Comparison of ENCODE assay signal across 17 mouse cellular contexts in the genomic region with DNA sequence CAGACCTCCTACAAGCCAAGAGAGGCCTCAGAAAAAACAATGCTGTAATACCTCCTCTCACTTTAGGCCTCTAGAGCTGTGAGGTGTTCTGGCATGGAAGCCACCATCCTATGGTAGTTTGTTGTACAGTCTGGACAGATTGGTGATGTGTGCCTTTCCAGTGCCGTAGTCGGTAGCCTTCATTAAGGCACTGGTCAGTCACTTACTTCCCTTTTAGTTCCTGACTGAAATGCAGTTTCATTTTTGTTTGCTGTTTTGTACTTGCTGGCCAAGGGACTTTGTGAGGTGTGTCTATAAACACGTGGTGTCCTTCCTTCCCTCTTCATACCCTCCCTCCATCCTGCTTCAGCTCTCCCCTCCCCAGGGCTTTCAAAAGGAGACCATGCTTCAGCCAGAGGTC.
"Had no signal": no experiment of that assay in that cellular context is flagged by ENCODE, and none has a peak within 500 bp of the region (broad histone marks: within the 10 kb centered on the region; RNA-seq: fewer than 3 reads in every experiment).

No protein-coding gene starts in this region.

- H3K4me3 ChIP-seq: intestine, embryonic 15.5 days; left cerebral cortex, adult 2 months; limb, embryonic 10.5 days; liver, embryonic 15.5 days; megakaryocyte, embryonic 14.5 days; midbrain, embryonic 15.5 days; neural tube, embryonic 13.5 days had no signal

- H3K9me3 ChIP-seq: intestine, embryonic 15.5 days; limb, embryonic 10.5 days; liver, embryonic 15.5 days; midbrain, embryonic 15.5 days; neural tube, embryonic 13.5 days had no signal

- H3K4me2 ChIP-seq: intestine, embryonic 15.5 days; liver, embryonic 11.5 days; liver, embryonic 15.5 days; lung, embryonic 14.5 days; midbrain, embryonic 11.5 days; midbrain, embryonic 15.5 days; neural tube, embryonic 13.5 days had no signal

- H3K36me3 ChIP-seq: intestine, embryonic 15.5 days; limb, embryonic 10.5 days; liver, embryonic 15.5 days; midbrain, embryonic 15.5 days; neural tube, embryonic 13.5 days had no signal

- H3K27ac ChIP-seq: intestine, embryonic 15.5 days; left cerebral cortex, adult 2 months; limb, embryonic 10.5 days; liver, embryonic 15.5 days; midbrain, embryonic 15.5 days; neural tube, embryonic 13.5 days had no signal

- DNase-seq: kidney, adult 8-10 months; kidney, postnatal 25 days; lung, embryonic 14.5 days; lung, postnatal 14 days; retina, postnatal 1 day; right cerebral cortex, postnatal 4 days; spleen, adult 18-20 months; thymus, postnatal 36 days had no signal

- H3K27me3 ChIP-seq: intestine, embryonic 15.5 days; liver, embryonic 15.5 days; megakaryocyte, embryonic 14.5 days; midbrain, embryonic 15.5 days; neural tube, embryonic 13.5 days had no signal

- ATAC-seq: intestine, embryonic 15.5 days; midbrain, embryonic 15.5 days had no signal

- H3K4me1 ChIP-seq: intestine, embryonic 15.5 days; limb, embryonic 10.5 days; liver, embryonic 15.5 days; megakaryocyte, embryonic 14.5 days; neural tube, embryonic 13.5 days had no signal

- H3K9ac ChIP-seq: intestine, embryonic 15.5 days; liver, embryonic 15.5 days; lung, embryonic 14.5 days; midbrain, embryonic 15.5 days; neural tube, embryonic 13.5 days had no signal
